Mouse (Mus musculus) cerebellum, adult 2 months (tissue): ENCODE measurements around the gene Ltbp1.

Experiments used
- CTCF ChIP-seq: fragments of 200-500 bp; IDR thresholded peaks from 2 replicates; pipeline ENCODE4 v1.5.1; 2011; ENCODE audit warnings: low read depth, mild to moderate bottlenecking, control low read depth, low read length, moderate library complexity, borderline replicate concordance; ENCODE audit not compliant: insufficient read depth
- POLR2A ChIP-seq: fragments of 200-500 bp; IDR thresholded peaks from 2 replicates; pipeline ENCODE4 v1.6.1; 2011; ENCODE audit warnings: low read length, control low read depth, borderline replicate concordance; ENCODE audit not compliant: insufficient read depth

DNA sequence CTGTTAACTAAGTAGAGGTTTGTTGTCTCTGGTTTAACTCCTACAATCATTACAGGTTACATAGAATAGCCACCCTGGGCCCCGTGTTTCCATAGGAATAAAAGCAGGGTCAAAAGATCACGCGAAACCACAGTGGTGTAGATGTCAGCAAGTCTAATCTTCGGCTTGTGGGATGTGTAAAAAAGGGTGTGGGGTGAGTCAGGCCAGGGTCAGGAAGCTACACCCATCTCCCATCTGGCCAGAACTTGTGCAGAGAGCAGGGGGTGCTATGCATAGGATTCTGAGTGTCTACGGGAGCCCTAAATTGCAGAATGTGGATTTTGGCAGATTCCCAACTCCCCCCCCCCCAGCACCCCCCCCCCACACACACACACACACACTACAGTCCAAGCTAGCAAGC, 432.8 kb downstream of the Ltbp1 start:
- no peak for TF ChIP-seq CTCF
- no peak for TF ChIP-seq POLR2A
